Mouse (Mus musculus) left cerebral cortex, adult 2 months (tissue): ENCODE data around the gene Pdpk1. TPM values are rescaled to one million over a fixed set of nuclear protein-coding genes. Genes with fewer than 3 reads are reported as not detected.
"Not testable (repeated sequence)": the region's sequence is repeated elsewhere in the genome, so short reads cannot be mapped to it uniquely, and the experiment has no call there.

Experiments
- DNase-seq, 2 experiments: peaks; one replicate each; pipeline ENCODE4 v3.0.0; 2021 to 2022; ENCODE audit warnings: low spot score in 2 of 2, mixed read lengths in 1 of 2; ENCODE audit errors: extremely low spot score in 1 of 2
- H3K27ac ChIP-seq: fragments of 200-600 bp; 2 replicates; pipeline ENCODE4 v1.8.1; 2022
- H3K4me3 ChIP-seq: fragments of 200-600 bp; 2 replicates; pipeline ENCODE4 v1.8.1; 2022
- CTCF ChIP-seq: fragments of 200-600 bp; IDR thresholded peaks from 2 replicates; pipeline ENCODE4 v1.8.1; 2022; ENCODE audit warnings: antibody characterized with exemption, mild to moderate bottlenecking, moderate library complexity
- intact Hi-C: fragments of 180-260 bp; cut with DNase I; formaldehyde crosslinking; loops from one replicate; pipeline ENCODE4 v1.15.1; 2025
- total RNA-seq, 2 experiments: library from RNA; stranded (reverse); gene quantifications; 2 replicates each; pipeline ENCODE4 v1.2.3; 2021

Pdpk1 gene
- total RNA-seq, 2 experiments from 2014 or later: 114 to 116 TPM

DNA sequence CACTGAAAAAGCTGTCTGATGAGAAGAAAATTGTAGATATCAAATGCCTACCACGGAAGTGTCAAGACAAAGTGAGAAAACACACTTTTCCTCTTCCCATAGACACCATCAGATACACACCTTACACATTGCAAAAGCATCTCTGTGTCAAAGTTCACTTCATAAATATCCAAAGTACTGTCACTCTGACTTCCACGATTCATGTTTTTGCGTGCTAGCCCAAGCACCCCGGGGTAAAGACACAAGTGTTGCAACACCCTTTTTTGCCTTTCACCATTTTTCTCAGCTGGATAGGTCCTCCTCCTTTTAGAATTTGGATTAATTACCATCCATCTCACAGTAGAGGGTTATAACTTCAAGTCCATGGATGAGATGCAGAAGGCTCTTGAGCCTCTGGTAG lies 10.8 kb downstream of the Pdpk1 start:
- Histone ChIP-seq H3K27ac (no peak overlapping the region), H3K4me3 (peak overlapping the region; percentile 98)
- no peak for TF ChIP-seq CTCF
- intact Hi-C loops: no loop called here
- DNase-seq: no peak

DNA sequence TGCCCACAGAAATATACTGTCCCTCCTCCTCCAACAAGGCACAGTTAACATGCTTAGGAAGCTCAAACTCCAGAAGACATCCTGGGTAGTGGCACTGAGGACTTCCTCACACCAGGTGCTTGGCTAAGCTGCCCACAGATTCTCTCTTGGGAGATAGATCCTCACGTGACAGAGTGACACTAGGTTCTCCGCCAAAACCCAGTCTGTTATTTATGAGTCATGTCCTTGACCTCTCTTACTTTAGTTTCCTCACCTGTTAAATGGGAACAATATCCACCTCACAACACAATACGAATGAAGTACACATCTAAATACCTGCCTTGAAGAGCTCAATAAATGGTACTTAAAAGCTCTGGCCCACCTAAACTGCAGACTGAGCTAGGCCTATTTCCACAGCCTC lies 11.5 kb downstream of the Pdpk1 start:
- no peak for DNase-seq
- Histone ChIP-seq H3K27ac (no peak overlapping the region), H3K4me3 (no peak overlapping the region)
- intact Hi-C loops: no loop called here
- TF ChIP-seq CTCF: no peak

DNA sequence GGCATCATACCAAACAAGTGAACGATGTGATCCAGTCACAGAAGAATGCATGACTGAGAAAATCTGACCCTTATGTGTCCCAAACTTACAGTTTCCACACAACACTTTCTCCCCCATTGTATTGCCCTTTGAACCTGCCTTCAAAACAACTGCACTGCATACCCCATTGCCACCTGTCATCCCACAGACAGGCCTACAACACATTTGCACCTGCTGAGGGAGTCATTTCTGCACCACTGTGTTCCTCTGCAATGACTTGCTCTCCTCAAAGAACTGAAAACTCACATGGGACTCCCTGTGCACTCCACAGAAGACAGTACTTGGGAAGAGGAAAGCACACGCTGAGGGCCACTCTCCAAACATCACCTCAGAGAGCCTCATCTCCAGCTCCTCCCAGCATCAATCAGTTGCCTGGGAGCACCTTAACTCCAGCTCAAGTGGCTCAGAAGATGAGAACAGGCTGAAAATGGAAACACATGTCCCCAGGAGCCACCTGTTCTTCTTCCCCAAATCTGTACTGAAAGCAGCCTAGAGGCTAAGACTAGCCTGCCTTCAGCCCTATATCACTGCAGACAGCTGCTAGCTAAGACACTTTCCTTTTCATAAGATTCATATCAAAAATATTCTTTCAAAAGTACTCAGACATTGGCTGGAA lies 13.4 kb downstream of the Pdpk1 start:
- no peak for DNase-seq
- Histone ChIP-seq H3K27ac (no peak overlapping the region), H3K4me3 (no peak overlapping the region)
- TF ChIP-seq CTCF: no peak
- intact Hi-C loops: no loop called here

DNA sequence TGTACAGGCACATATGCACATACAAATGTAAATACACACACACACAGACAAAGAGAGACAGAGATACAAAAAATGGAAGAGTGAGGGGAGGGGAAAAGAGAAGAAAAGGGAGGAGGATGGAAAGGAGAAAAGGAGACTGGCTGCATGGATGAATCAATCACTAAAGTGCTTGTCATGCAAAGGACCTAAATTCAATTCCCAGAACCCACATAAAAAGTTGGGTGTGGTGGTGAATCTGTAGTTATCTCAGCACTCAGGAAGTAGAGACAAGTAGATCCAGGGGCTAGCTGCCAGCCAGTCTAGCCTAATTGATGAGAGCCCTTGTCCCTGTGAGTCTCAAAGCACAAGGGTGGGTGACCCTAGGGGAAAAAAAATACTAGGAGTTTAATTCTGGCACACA lies 16.7 kb downstream of the Pdpk1 start:
- intact Hi-C loops: no loop called here
- no peak for TF ChIP-seq CTCF
- no peak for DNase-seq
- no peak overlapping the region for H3K27ac ChIP-seq
- H3K4me3 ChIP-seq: no peak overlapping the region

DNA sequence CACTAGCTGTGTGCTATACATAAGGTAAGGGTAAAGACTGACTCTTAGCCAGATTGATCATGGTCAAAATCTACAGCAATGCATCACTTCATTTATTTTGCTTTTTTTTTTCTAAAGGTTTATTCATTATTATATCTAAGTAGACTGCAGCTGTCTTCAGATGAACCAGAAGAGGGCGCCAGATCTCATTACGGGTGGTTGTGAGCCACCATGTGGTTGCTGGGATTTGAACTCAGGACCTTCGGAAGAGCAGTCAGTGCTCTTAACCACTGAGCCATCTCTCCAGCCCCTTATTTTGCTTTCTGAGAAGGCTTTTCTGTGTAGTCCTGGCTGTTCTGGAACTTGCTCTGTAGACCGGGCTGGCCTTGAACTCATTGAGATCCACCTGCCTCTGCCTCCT lies 17.8 kb downstream of the Pdpk1 start:
- DNase-seq, H3K4me3 ChIP-seq, intact Hi-C loops, H3K27ac ChIP-seq: not testable (repeated sequence)
- TF ChIP-seq CTCF: peak; percentile 32; the same call in 1 of the 2 replicates

DNA sequence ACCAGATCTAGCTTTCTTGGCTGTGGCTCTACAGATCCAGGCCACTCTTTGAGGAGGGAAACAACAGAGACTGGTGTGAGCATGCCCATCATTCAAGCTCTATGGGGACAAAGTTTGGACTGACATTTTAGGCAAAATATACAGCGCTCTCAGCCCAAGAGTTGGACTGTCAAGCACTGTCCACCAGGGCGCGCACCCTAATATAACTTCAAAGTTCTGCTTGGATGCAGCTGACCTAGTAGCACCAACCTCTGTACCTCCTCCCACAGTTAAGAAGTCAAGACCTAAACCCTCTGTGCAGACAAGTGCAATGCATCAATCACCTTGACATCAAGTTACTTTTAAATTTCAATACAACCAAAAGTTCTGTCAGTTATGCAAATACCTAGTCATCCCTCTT lies 19.2 kb downstream of the Pdpk1 start:
- TF ChIP-seq CTCF: no peak; the same call in 1 of the 2 replicates
- H3K4me3 ChIP-seq: no peak overlapping the region
- no peak for DNase-seq
- intact Hi-C loops: no loop called here
- H3K27ac ChIP-seq: no peak overlapping the region

DNA sequence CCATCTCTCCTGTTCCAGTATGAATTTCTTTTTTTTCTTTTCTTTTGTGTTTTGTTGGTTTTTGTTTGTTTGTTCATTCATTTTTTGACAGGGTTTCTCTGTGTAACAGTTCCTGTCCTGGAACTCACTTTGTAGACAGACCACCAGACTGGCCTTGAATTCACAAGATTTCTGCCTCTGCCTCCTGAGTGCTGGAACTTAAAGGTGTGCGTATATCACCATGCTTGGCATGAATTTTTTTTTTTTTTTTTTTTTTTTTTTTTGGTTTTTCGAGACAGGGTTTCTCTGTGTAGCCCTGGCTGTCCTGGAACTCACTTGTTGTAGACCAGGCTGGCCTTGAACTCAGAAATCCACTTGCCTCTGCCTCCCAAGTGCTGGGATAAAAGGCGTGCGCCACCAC lies 21.5 kb downstream of the Pdpk1 start:
- DNase-seq, intact Hi-C loops, H3K4me3 ChIP-seq, H3K27ac ChIP-seq: not testable (repeated sequence)

DNA sequence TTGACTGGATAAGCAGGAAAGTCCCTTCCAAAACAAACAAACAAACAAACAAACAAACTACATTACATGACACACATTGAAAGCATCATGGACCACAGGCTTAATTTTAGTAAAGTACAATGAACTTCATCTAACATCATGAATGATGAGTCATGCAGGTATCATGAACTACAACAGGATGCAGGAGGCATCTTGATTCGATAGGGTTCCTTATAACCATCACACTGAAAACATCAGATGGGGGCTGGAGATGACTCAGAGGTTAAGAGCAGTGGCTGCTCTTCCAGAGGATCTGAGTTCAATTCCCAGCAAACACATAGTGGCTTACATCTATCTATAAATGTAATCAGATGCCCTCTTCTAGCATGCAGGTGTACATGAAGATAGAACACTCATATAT lies 23.1 kb downstream of the Pdpk1 start:
- no peak for DNase-seq
- Histone ChIP-seq H3K4me3 (no peak overlapping the region), H3K27ac (no peak overlapping the region)
- intact Hi-C loops: no loop called here
- TF ChIP-seq CTCF: no peak

DNA sequence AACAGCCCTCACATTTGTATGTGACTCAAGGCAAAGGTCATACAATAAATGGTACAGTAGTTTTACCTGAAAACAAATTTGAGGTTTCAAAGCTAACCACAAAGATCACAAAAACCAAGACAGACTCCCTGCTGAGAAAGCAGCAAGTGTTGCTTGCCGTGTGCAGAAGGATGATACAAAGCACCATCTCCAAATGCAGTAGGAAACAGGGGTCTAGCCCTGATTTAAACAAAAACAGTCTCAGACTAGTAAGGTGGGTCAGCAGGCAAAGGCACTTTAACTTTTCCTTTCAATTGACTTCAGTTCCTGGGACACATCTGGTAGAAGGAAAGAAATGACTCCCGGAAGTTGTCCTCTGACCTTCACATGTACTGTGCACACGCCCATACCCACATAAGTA lies 23.9 kb downstream of the Pdpk1 start:
- no peak overlapping the region for H3K4me3 ChIP-seq
- TF ChIP-seq CTCF: no peak
- no peak overlapping the region for H3K27ac ChIP-seq
- DNase-seq: no peak
- intact Hi-C loops: no loop called here

DNA sequence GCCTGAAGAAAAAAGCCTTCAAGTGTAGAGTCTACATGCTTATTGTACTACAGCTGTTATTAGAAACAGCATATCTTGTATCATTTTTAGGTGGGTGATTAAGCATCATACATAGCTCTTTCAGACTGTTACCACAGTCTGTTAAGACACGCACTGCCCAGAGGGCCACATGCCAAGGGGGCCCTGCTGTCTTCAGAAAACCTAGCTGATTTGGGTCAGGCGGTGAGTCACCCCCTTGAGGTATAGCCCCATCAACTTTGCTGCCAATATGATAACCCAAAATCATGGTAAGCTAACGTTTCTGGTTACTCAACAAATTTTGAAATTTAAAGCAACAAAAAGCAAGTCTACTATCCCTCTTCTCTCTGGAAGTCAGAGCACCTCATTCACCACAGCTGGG lies 31.3 kb downstream of the Pdpk1 start:
- TF ChIP-seq CTCF: no peak
- no peak for DNase-seq
- no peak overlapping the region for H3K27ac ChIP-seq
- no peak overlapping the region for H3K4me3 ChIP-seq
- intact Hi-C loops: no loop called here

DNA sequence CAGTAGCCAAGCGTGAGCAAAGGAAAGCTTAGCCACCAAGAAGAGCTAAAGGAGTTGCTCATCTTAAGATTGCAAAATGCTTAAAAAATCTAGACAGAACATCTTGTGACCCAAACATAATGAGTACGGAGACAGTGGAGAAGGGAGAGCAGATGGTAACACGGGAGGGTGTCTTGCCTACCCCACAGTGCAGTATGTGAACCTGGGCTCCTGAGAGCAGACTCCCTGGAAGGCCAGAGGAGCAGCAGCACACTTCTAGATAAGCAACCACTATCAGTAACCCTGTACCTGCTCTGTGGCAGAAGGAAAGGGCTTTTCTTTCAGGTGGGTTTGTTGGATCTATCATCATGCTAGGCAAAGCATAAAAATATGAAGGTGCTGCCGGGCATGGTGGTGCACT lies 37.7 kb downstream of the Pdpk1 start:
- no peak for TF ChIP-seq CTCF
- Histone ChIP-seq H3K27ac (no peak overlapping the region), H3K4me3 (no peak overlapping the region)
- intact Hi-C loops: no loop called here
- DNase-seq: no peak

DNA sequence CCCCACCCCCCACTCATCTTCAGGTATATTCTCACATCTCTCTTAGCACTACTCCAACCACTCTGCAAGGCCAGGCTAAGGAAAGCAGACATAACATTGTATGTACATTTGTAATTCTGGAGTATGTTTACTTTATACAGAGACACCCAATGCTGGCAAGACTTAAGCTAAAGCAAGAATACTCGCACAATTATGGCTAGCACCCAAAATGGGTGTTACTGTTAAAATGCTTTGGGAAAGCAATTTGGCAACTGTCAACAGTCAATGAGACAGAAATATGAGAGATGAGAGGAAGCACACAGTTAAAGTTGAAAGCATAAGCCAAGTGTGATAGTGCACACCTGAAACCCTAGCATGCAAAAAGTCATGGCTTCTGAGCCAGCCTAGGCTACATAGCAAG lies 39.5 kb downstream of the Pdpk1 start:
- DNase-seq: no peak
- TF ChIP-seq CTCF: no peak
- H3K4me3 ChIP-seq: no peak overlapping the region
- H3K27ac ChIP-seq: no peak overlapping the region
- intact Hi-C loops: no loop called here

DNA sequence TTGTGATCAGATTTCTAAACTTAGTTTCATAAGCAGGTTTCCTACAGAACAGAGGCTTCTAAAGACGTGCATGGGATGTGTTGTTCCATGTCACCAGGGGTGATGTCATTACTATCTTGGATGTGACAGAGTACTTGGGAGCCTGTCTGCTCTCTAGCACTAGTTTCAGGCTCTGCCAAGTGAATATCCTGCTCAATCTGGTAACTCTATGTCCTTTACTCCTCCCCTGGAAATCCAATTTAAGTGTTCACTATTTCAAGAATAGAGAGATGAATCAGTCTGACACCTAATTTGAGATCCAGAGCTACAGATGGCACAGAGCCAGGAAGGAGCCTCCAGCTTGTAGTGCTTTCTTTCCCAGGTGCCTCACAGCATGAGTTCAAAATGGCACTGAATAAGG lies 41.8 kb downstream of the Pdpk1 start:
- peak; percentile 24 to 57 for DNase-seq
- intact Hi-C loops: no loop called here
- no peak overlapping the region for H3K4me3 ChIP-seq
- H3K27ac ChIP-seq: no peak overlapping the region
- no peak for TF ChIP-seq CTCF
